Mouse (Mus musculus): Measurements from ENCODE around the gene Prg2.

- no peak for TF ChIP-seq CTCF (IDR thresholded peaks at IDR 0.05; ENCODE audit: low read depth)
- no peak for TF ChIP-seq EP300 (optimal IDR thresholded peaks at IDR 0.05)
Measured at GRCm38 (mm10) chr2:84996376-84996775, 16.1 kb downstream of the Prg2 start.

Data from stomach, postnatal 0 days (tissue).